Mouse (Mus musculus) lung, postnatal 0 days (tissue): ENCODE results near the gene Rpp14. TPM values are rescaled to one million over a fixed set of nuclear protein-coding genes. Genes with fewer than 3 reads are reported as not detected.

Experiments used
- ATAC-seq: fragments of 200-750 bp; cut with Nextera tagmentation; 2 replicates; pipeline ENCODE4 v1.8.0; 2017; ENCODE audit warnings: moderate library complexity
- DNase-seq: peaks from one replicate; pipeline ENCODE4 v3.0.0-alpha.2; 2016; ENCODE audit warnings: low spot score
- H3K27ac ChIP-seq: fragments of 300-500 bp; sonication (generic); 2 replicates; pipeline ENCODE4 v1.5.1; 2014; ENCODE audit warnings: antibody characterized with exemption, mild to moderate bottlenecking, low read length, mixed read lengths
- H3K27me3 ChIP-seq: fragments of 300-500 bp; sonication (generic); replicated peaks from 2 replicates; pipeline ENCODE4 v1.6.1; 2014; ENCODE audit warnings: low read length, mixed read lengths; ENCODE audit not compliant: insufficient read depth
- H3K36me3 ChIP-seq: fragments of 300-500 bp; sonication (generic); 2 replicates; pipeline ENCODE4 v1.6.1; 2014; ENCODE audit warnings: low read length, mixed read lengths; ENCODE audit not compliant: insufficient read depth
- H3K4me1 ChIP-seq: fragments of 300-500 bp; sonication (generic); 2 replicates; pipeline ENCODE4 v1.6.1; 2014; ENCODE audit warnings: antibody characterized with exemption, low read depth, low read length, mixed read lengths; ENCODE audit not compliant: insufficient read depth
- H3K4me2 ChIP-seq: fragments of 300-500 bp; sonication (generic); replicated peaks from 2 replicates; pipeline ENCODE4 v1.6.1; 2014; ENCODE audit warnings: low read depth, mild to moderate bottlenecking, low read length, moderate library complexity, mixed read lengths
- H3K4me3 ChIP-seq: fragments of 300-500 bp; sonication (generic); 2 replicates; pipeline ENCODE4 v1.5.1; 2014; ENCODE audit warnings: low read depth, low read length
- H3K9ac ChIP-seq: fragments of 300-500 bp; sonication (generic); replicated peaks from 2 replicates; pipeline ENCODE4 v1.6.1; 2014; ENCODE audit warnings: low read depth, mild to moderate bottlenecking
- H3K9me3 ChIP-seq: fragments of 300-500 bp; sonication (generic); 2 replicates; pipeline ENCODE4 v1.6.1; 2016; ENCODE audit warnings: low read length, mixed read lengths
- CTCF ChIP-seq: IDR thresholded peaks from 2 replicates; pipeline ENCODE4 v1.5.1; 2016; ENCODE audit warnings: antibody characterized with exemption, mild to moderate bottlenecking
- EP300 ChIP-seq: IDR thresholded peaks from 2 replicates; pipeline ENCODE4 v1.6.1; 2016; ENCODE audit warnings: antibody characterized with exemption, mild to moderate bottlenecking, control low read depth
- WGBS: fragments of 180-500 bp; shearing (Covaris S2); extraction: QIAGEN DNeasy Blood & Tissue Kit; methylation state at CpG from one replicate; pipeline ENCODE4 v1.1.7; 2014; 5-methylcytosine and 5-hydroxymethylcytosine counted together
- polyA plus RNA-seq: library from polyadenylated mRNA; unstranded; fragments of >200 nt; fragmentation: Nextera tagmentation; extraction: Ambion mirVana; gene quantifications from 2 replicates; pipeline ENCODE4 v1.2.1, GENCODE M21; 2015

The Rpp14 gene
- polyA plus RNA-seq, 1 experiment from 2014 or later = 37.6 TPM

DNA sequence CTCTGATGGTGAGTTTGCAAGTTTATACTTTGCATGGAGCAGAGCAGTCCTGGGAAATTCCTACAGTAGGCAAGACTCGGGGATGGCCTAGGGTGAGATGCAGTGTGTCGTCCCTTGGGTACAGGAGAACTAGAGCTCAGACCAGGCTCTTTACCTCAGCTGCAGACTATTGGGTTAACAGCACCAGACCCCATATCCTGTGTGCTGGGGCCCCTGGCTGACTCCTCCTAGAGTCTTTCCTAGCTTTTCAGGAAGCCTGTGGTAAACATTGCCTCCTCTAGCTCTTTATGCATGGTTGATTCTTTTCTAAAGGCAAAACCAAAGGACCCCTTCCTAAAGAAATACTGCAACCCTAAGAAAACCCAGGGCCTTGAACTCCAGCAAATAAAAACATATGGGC is 61.0 kb downstream of the Rpp14 start:
- Histone ChIP-seq H3K9ac (no peak overlapping the region), H3K4me1 (0 out of 2 replicates have a peak, but pooled peaks cover 3% of the 10 kb centered on the region), H3K9me3 (no peaks in the 10 kb centered on the region), H3K27ac (no peak overlapping the region), H3K27me3 (no peaks in the 10 kb centered on the region), H3K4me2 (no peak overlapping the region), H3K36me3 (peaks cover 28% of the 10 kb centered on the region; the same call in 1 of the 2 replicates), H3K4me3 (no peak overlapping the region)
- DNase-seq (no peak), ATAC-seq (no peak)
- WGBS = 81% methylated on average over 2 of the region's 2 CpGs
- TF ChIP-seq EP300 (no peak), CTCF (no peak)

Other genes starting within 250 kb of the Rpp14 start
- not detected in 2 replicates for gene Gm45521, start 123.1 kb upstream of the Rpp14 start, polyA plus RNA-seq
- gene Dnase1l3, start 85.8 kb upstream of the Rpp14 start, polyA plus RNA-seq = 0.02 and 0.07 TPM in 2 replicates
- gene Abhd6, start 77.5 kb upstream of the Rpp14 start, polyA plus RNA-seq = 10.8 and 11.9 TPM in 2 replicates
- gene Pxk, start 17.8 kb downstream of the Rpp14 start, polyA plus RNA-seq = 47.5 and 48.4 TPM in 2 replicates
- gene Pdhb, start 92.7 kb downstream of the Rpp14 start, polyA plus RNA-seq = 129 and 140 TPM in 2 replicates
- 18.5 and 19.5 TPM in 2 replicates for gene Kctd6, start 133.8 kb downstream of the Rpp14 start, polyA plus RNA-seq
- gene Acox2, start 179.0 kb downstream of the Rpp14 start, polyA plus RNA-seq = 6.3 and 7.2 TPM in 2 replicates
- gene Fam107a, start 237.7 kb downstream of the Rpp14 start, polyA plus RNA-seq = 0.21 and 0.56 TPM in 2 replicates